Mouse (Mus musculus) CH12.LX (cell line): Measurements from ENCODE around the gene Snx30.

Source experiments
- CHD1 ChIP-seq: IDR thresholded peaks from 2 replicates; pipeline ENCODE4 v1.6.1; 2012; ENCODE audit warnings: low read depth, low read length, improper control_type of control experiment, inconsistent platforms
- CTCF ChIP-seq, 2 experiments: IDR thresholded peaks in 1 of 2; conservative IDR thresholded peaks in 1 of 2; 2 replicates each; pipeline ENCODE4 v1.5.1; 2011 to 2012; ENCODE audit warnings: low read depth in 2 of 2, low read length in 2 of 2, improper control_type of control experiment in 1 of 2, inconsistent platforms in 1 of 2, mild to moderate bottlenecking in 1 of 2, moderate library complexity in 1 of 2
- E2F4 ChIP-seq: IDR thresholded peaks from 2 replicates; pipeline ENCODE4 v1.6.1; 2011; ENCODE audit warnings: low read depth, low read length, improper control_type of control experiment; ENCODE audit not compliant: insufficient replicate concordance
- EP300 ChIP-seq: IDR thresholded peaks from 2 replicates; pipeline ENCODE4 v1.6.1; 2011; ENCODE audit warnings: low read length, improper control_type of control experiment
- IRF4 ChIP-seq: IDR thresholded peaks from 2 replicates; pipeline ENCODE4 v1.6.1; 2014; ENCODE audit warnings: low read depth, mild to moderate bottlenecking, inconsistent platforms, low read length, improper control_type of control experiment
- JUND ChIP-seq: conservative IDR thresholded peaks from 2 replicates; pipeline ENCODE4 v1.6.1; 2011; ENCODE audit warnings: low read depth, low read length, improper control_type of control experiment
- KAT2A ChIP-seq: IDR thresholded peaks from 2 replicates; pipeline ENCODE4 v1.6.1; 2012; ENCODE audit warnings: low read length, improper control_type of control experiment, inconsistent platforms; ENCODE audit not compliant: insufficient replicate concordance
- MAZ ChIP-seq: IDR thresholded peaks from 2 replicates; pipeline ENCODE4 v1.6.1; 2012; ENCODE audit warnings: low read depth, mild to moderate bottlenecking, inconsistent platforms, low read length, improper control_type of control experiment, moderate library complexity
- USF1 ChIP-seq: IDR thresholded peaks from 2 replicates; pipeline ENCODE4 v1.6.1; 2014; ENCODE audit warnings: low read depth, mild to moderate bottlenecking, inconsistent platforms, low read length, improper control_type of control experiment

- TF ChIP-seq EP300 (no peak), MAZ (no peak), JUND (no peak), KAT2A (no peak), CTCF (conservative IDR thresholded peaks at IDR 0.05 in 1 of 2, IDR thresholded peaks at IDR 0.05 in 1 of 2; ENCODE audit: low read depth in 2 of 2, low read length in 2 of 2) (no peak), USF1 (no peak), CHD1 (no peak), E2F4 (no peak), IRF4 (no peak)
Observed at GRCm38 (mm10) chr4:59806879-59807195, 1.2 kb downstream of the Snx30 start.
